Mouse (Mus musculus) naive thymus-derived CD4-positive, alpha-beta T cell, adult 2 months (primary cell): Measurements from ENCODE around the gene Ywhah.

Experiments used
- DNase-seq: peaks from one replicate; pipeline ENCODE4 v3.0.0-alpha.2; 2011; ENCODE audit warnings: low read depth

Ywhah gene

DNA sequence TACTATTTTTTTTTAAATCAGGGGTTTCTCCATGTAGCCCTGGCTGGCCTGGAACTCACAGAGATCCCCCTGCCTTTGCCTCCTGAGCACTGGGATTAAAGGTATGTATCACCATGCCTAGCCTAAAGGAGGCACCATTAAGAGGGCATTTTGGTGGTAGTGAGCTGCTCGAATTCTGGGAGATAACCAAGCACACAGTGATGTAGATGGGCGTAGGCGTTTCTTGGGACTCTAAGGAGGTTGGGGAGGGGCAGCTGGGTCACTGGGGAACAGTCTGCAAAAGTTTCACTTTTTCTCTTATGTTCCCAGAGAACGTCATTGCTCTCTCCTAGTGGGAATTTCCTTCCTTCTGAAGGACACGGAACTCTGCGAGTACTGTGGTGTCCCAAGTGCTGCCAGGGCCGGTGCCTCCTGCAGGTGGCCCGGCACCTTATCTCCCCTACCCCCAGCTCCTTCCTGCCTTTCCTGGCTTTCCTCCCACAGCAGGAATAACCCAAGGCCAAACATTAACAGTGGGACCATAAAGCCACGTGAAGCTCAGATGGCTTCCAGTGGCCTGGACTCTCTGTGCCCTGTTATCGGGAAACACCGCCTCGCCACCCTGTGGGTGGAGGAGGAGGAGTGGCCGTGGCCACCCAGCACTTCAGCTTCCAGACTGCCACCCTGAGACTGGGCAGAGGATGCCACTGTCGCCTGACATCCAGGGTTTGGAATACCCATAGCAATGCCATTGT is 34.4 kb downstream of the Ywhah start:
- DNase-seq: no peak

GRCm38 (mm10) chr5:33056126-33056765 is 37.6 kb downstream of the Ywhah start:
- no peak for DNase-seq

DNA sequence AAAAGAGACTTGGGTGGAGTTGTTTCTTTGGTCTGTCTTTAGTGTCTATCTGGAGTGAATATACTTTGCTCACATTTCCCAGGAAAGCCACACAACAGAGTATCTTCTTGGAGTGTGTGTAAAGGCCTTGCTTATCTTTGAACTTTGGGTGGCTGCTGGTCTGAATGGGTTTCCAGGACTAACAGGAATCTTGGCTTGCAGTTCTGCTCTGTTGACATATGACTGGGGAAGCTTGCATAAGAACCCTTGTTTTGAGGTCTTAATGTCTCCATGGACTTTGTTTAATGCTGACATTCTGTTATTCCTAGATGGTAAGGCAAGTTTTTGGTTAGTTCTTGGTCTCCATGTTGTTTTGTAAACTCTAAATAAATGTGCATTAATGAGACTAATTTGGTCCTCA is 51.5 kb downstream of the Ywhah start:
- no peak for DNase-seq

GRCm38 (mm10) chr5:33076490-33077191 is 58.0 kb downstream of the Ywhah start:
- DNase-seq: no peak
